In the genomic region with DNA sequence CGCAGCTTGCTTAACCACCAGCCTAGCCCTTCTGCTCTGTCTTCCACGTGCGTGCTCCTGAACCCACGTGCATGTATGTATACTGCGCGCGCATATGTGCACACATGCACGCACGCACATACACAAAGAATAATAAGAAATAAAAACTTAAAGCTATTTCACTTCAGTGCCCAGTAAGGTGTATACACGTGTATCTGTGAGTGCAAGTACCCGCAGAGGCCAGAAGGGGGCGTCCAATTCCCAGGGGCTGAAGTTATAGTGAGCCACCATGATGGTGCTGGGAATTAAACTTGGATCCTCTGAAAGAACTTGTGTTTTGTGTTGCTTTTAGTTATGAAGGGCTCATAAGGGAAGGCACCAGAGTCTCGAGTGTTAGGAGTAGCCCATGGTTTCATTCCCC, we compare ENCODE assay signal across 1 mouse cellular context.
TF ChIP-seq lines count a peak whose summit lies in the region.

No protein-coding gene starts in this region.

TF ChIP-seq in MEL, 35 proteins besides CTCF, POLR2A, EP300 and RAD21 (continued from another document):
- TF ChIP-seq ELF1 (IDR thresholded peaks at IDR 0.05; ENCODE audit: low read depth, low read length) (no peak), JUND (IDR thresholded peaks at IDR 0.05; ENCODE audit: low read depth, low read length) (no peak), KAT2A (conservative IDR thresholded peaks at IDR 0.05; ENCODE audit: low read depth, low read length) (no peak), ZMIZ1 (IDR thresholded peaks at IDR 0.05; ENCODE audit: low read depth, low read length) (no peak), GABPA (IDR thresholded peaks at IDR 0.05; ENCODE audit: low read depth, low read length) (no peak), MXI1 (IDR thresholded peaks at IDR 0.05; ENCODE audit: low read depth, low read length) (no peak), MYB (IDR thresholded peaks at IDR 0.05; ENCODE audit: low read depth, low read length) (no peak), MEF2A (IDR thresholded peaks at IDR 0.05; ENCODE audit: extremely low read depth, insufficient replicate concordance, low read depth, low read length, poor library complexity, severe bottlenecking) (no peak), ZC3H11A (IDR thresholded peaks at IDR 0.05; ENCODE audit: low read depth, low read length) (no peak)
